Comparison of ENCODE assay signal across 9 mouse cellular contexts in genomic region chr2:152810158-152810941, GRCm38 (mm10). TPM values are rescaled to one million over a fixed set of nuclear protein-coding genes. Genes with fewer than 3 reads are reported as not detected.
DNase-seq lines count a peak whose midpoint lies in the region; ATAC-seq and TF ChIP-seq lines count a peak whose summit lies in the region.
"Had no signal": no experiment of that assay in that cellular context is flagged by ENCODE, and none has a peak within 500 bp of the region (broad histone marks: within the 10 kb centered on the region; RNA-seq: fewer than 3 reads in every experiment).

No protein-coding gene starts in this region.

- TF ChIP-seq CTCF in kidney, adult 2 months (conservative IDR thresholded peaks at IDR 0.05; ENCODE audit: insufficient read depth, insufficient read length, low read depth, low read length): no peak
- no peak for TF ChIP-seq CTCF in cortical plate, adult 2 months (IDR thresholded peaks at IDR 0.05; ENCODE audit: extremely low read depth, insufficient read depth, low read length)

- ATAC-seq in CD4-positive, CD25-positive, alpha-beta regulatory T cell, adult 4 months: peak; percentile 82
- ATAC-seq in liver, embryonic 16.5 days (ENCODE audit: low read depth): no peak
- ATAC-seq in forebrain, embryonic 15.5 days (replicated peaks): no peak
- no peak for ATAC-seq in forebrain, embryonic 12.5 days (ENCODE audit: low FRiP score)

- peak; percentile 58 for DNase-seq in kidney, adult 2 months
- DNase-seq in kidney, postnatal 10 days: no peak
- DNase-seq in gastrocnemius, postnatal 36 days: no peak
- DNase-seq: gastrocnemius, postnatal 25 days had no signal

- 52% methylated on average over 5 of the region's 5 CpGs for WGBS in kidney, adult 2 months
- 44% methylated on average over 5 of the region's 5 CpGs for WGBS in liver, embryonic 16.5 days (ENCODE audit: insufficient replicate concordance)
- WGBS in forebrain, embryonic 15.5 days: 86% methylated on average over 5 of the region's 5 CpGs
- WGBS in forebrain, embryonic 12.5 days: 84% methylated on average over 5 of the region's 5 CpGs

- no peak for TF ChIP-seq POLR2A in kidney, adult 2 months (IDR thresholded peaks at IDR 0.05; ENCODE audit: low read depth, low read length)
- TF ChIP-seq POLR2A in cortical plate, adult 2 months (IDR thresholded peaks at IDR 0.05; ENCODE audit: extremely low read depth, insufficient read depth, low read length): no peak

- H3K9ac ChIP-seq in liver, embryonic 16.5 days (ENCODE audit: low read depth, low read length): peak overlapping the region; percentile 63
- no peak overlapping the region for H3K9ac ChIP-seq in forebrain, embryonic 15.5 days (replicated peaks)
- H3K9ac ChIP-seq in forebrain, embryonic 12.5 days: no peak overlapping the region

- no peak overlapping the region for H3K4me3 ChIP-seq in kidney, adult 2 months (ENCODE audit: insufficient read depth, low read depth, low read length)
- no peak overlapping the region for H3K4me3 ChIP-seq in cortical plate, adult 2 months (ENCODE audit: insufficient read depth, low read length)
- peak overlapping the region; percentile 34; the same call in 1 of the 2 replicates for H3K4me3 ChIP-seq in liver, embryonic 16.5 days (ENCODE audit: low read depth, low read length)
- no peak overlapping the region for H3K4me3 ChIP-seq in forebrain, embryonic 15.5 days
- no peak overlapping the region for H3K4me3 ChIP-seq in forebrain, embryonic 12.5 days (replicated peaks)

- peak overlapping the region; percentile 77 for H3K27ac ChIP-seq in kidney, adult 2 months (ENCODE audit: insufficient read depth, low read depth, low read length)
- peak overlapping the region; percentile 74 for H3K27ac ChIP-seq in cortical plate, adult 2 months (ENCODE audit: insufficient read depth, low read length)
- peak overlapping the region; percentile 99 for H3K27ac ChIP-seq in liver, embryonic 16.5 days (ENCODE audit: low read length)
- H3K27ac ChIP-seq in forebrain, embryonic 15.5 days (replicated peaks): no peak overlapping the region
- H3K27ac ChIP-seq in forebrain, embryonic 12.5 days: no peak overlapping the region

- peak overlapping the region; percentile 58 for H3K4me2 ChIP-seq in liver, embryonic 16.5 days (ENCODE audit: low read depth, low read length)
- H3K4me2 ChIP-seq in forebrain, embryonic 15.5 days (replicated peaks): no peak overlapping the region
- no peak overlapping the region for H3K4me2 ChIP-seq in forebrain, embryonic 12.5 days

- intact Hi-C loops in gastrocnemius, postnatal 36 days (cut with DNase I): no loop called here

- peaks cover 70% of the 10 kb centered on the region for H3K4me1 ChIP-seq in kidney, adult 2 months (ENCODE audit: control insufficient read depth, insufficient read depth, low read length)
- H3K4me1 ChIP-seq in cortical plate, adult 2 months (ENCODE audit: control insufficient read depth, insufficient read depth, low read length): peaks cover 9% of the 10 kb centered on the region
- peaks cover 90% of the 10 kb centered on the region for H3K4me1 ChIP-seq in liver, embryonic 16.5 days (ENCODE audit: control insufficient read depth, low read depth, low read length)
- H3K4me1 ChIP-seq in forebrain, embryonic 15.5 days: peaks cover 6% of the 10 kb centered on the region
- H3K4me1 ChIP-seq in forebrain, embryonic 12.5 days: peaks cover 20% of the 10 kb centered on the region

- H3K9me3 ChIP-seq in liver, embryonic 16.5 days (replicated peaks; ENCODE audit: control insufficient read depth, low read length): no peaks in the 10 kb centered on the region
- no peaks in the 10 kb centered on the region for H3K9me3 ChIP-seq in forebrain, embryonic 15.5 days
- no peaks in the 10 kb centered on the region for H3K9me3 ChIP-seq in forebrain, embryonic 12.5 days

- no peaks in the 10 kb centered on the region for H3K27me3 ChIP-seq in kidney, adult 2 months (replicated peaks; ENCODE audit: control insufficient read depth, insufficient read depth, low read length)
- no peaks in the 10 kb centered on the region for H3K27me3 ChIP-seq in liver, embryonic 16.5 days (ENCODE audit: control insufficient read depth, insufficient read depth, low read depth, low read length)
- H3K27me3 ChIP-seq in forebrain, embryonic 15.5 days: no peaks in the 10 kb centered on the region
- no peaks in the 10 kb centered on the region for H3K27me3 ChIP-seq in forebrain, embryonic 12.5 days

- H3K36me3 ChIP-seq in kidney, adult 2 months (ENCODE audit: control insufficient read depth, insufficient read depth, low read length): no peaks in the 10 kb centered on the region
- H3K36me3 ChIP-seq in liver, embryonic 16.5 days (ENCODE audit: control insufficient read depth, insufficient read depth): no peaks in the 10 kb centered on the region
- no peaks in the 10 kb centered on the region for H3K36me3 ChIP-seq in forebrain, embryonic 15.5 days
- no peaks in the 10 kb centered on the region for H3K36me3 ChIP-seq in forebrain, embryonic 12.5 days (replicated peaks)

RNA-seq across cellular contexts. Expression of gene Bcl2l1, which starts 21.2 kb away (rescaled TPM):
- 126 and 129 TPM in 2 replicates for polyA plus RNA-seq in kidney, adult 2 months (2012; rRNA removed)
- 10 to 100 TPM; 55.5 to 75.0 TPM for polyA plus RNA-seq in CD4-positive, CD25-positive, alpha-beta regulatory T cell, adult 4 months (2017; shearing (Covaris generic))
- polyA plus RNA-seq in cortical plate, adult 2 months (2012; rRNA removed): 99.2 and 105 TPM in 2 replicates
- 213 and 241 TPM in 2 replicates for polyA plus RNA-seq in liver, embryonic 16.5 days (2015; fragmentation: Nextera tagmentation; extraction: Ambion mirVana)
- total RNA-seq in gastrocnemius, postnatal 36 days (2021): 10 to 100 TPM; 15.4 to 17.6 TPM
- polyA plus RNA-seq in forebrain, embryonic 15.5 days (2015; fragmentation: Nextera tagmentation; extraction: Ambion mirVana): 179 and 183 TPM in 2 replicates
- polyA plus RNA-seq in forebrain, embryonic 12.5 days (2016; fragmentation: Nextera tagmentation; extraction: Ambion mirVana): 159 and 164 TPM in 2 replicates

RNA-seq across cellular contexts. Expression of gene Tpx2, which starts 37.4 kb away (rescaled TPM):
- 0.22 and 0.39 TPM in 2 replicates for polyA plus RNA-seq in kidney, adult 2 months (2012; rRNA removed)
- 1 to 10 TPM; 4.0 to 9.7 TPM for polyA plus RNA-seq in CD4-positive, CD25-positive, alpha-beta regulatory T cell, adult 4 months (2017; shearing (Covaris generic))
- 1.5 and 1.8 TPM in 2 replicates for polyA plus RNA-seq in cortical plate, adult 2 months (2012; rRNA removed)
- 57.7 and 58.9 TPM in 2 replicates for polyA plus RNA-seq in liver, embryonic 16.5 days (2015; fragmentation: Nextera tagmentation; extraction: Ambion mirVana)
- 1 to 10 TPM; 1.4 to 1.9 TPM for total RNA-seq in gastrocnemius, postnatal 36 days (2021)
- polyA plus RNA-seq in forebrain, embryonic 15.5 days (2015; fragmentation: Nextera tagmentation; extraction: Ambion mirVana): 50.6 and 51.1 TPM in 2 replicates
- 133 and 156 TPM in 2 replicates for polyA plus RNA-seq in forebrain, embryonic 12.5 days (2016; fragmentation: Nextera tagmentation; extraction: Ambion mirVana)

RNA-seq across cellular contexts. Expression of gene Cox4i2, which starts 56.4 kb away (rescaled TPM):
- polyA plus RNA-seq in kidney, adult 2 months (2012; rRNA removed): 2.9 and 3.1 TPM in 2 replicates
- under 1 TPM in 1 of 2 experiments, not detected in 1; 0.46 TPM for polyA plus RNA-seq in CD4-positive, CD25-positive, alpha-beta regulatory T cell, adult 4 months (2017; shearing (Covaris generic))
- polyA plus RNA-seq in cortical plate, adult 2 months (2012; rRNA removed): 6.3 and 6.9 TPM in 2 replicates
- 0.95 and 1.4 TPM in 2 replicates for polyA plus RNA-seq in liver, embryonic 16.5 days (2015; fragmentation: Nextera tagmentation; extraction: Ambion mirVana)
- total RNA-seq in gastrocnemius, postnatal 36 days (2021): 1 to 10 TPM; 2.9 TPM
- 4.3 and 4.4 TPM in 2 replicates for polyA plus RNA-seq in forebrain, embryonic 15.5 days (2015; fragmentation: Nextera tagmentation; extraction: Ambion mirVana)
- polyA plus RNA-seq in forebrain, embryonic 12.5 days (2016; fragmentation: Nextera tagmentation; extraction: Ambion mirVana): 3.1 and 3.6 TPM in 2 replicates

Comparison
In these comparisons a context has a peak if more than half of its experiments do, and no peak if none do; other contexts are left out.
1. H3K27ac ChIP-seq: peak in kidney, adult 2 months (single experiment), cortical plate, adult 2 months (single experiment) and liver, embryonic 16.5 days (single experiment); none in forebrain, embryonic 15.5 days (single experiment) and forebrain, embryonic 12.5 days (single experiment).